Mouse (Mus musculus): ENCODE results near the gene Prr19. TPM values are rescaled to one million over a fixed set of nuclear protein-coding genes. Genes with fewer than 3 reads are reported as not detected.
A peak's percentile ranks its signal among the peaks of the same experiment; 100 is the strongest.
"Not testable (repeated sequence)": the region's sequence is repeated elsewhere in the genome, so short reads cannot be mapped to it uniquely, and the experiment has no call there.

The Prr19 gene
- 0.56 and 0.93 TPM in 2 replicates for polyA plus RNA-seq (2015; fragmentation: Nextera tagmentation; extraction: Ambion mirVana)

DNA sequence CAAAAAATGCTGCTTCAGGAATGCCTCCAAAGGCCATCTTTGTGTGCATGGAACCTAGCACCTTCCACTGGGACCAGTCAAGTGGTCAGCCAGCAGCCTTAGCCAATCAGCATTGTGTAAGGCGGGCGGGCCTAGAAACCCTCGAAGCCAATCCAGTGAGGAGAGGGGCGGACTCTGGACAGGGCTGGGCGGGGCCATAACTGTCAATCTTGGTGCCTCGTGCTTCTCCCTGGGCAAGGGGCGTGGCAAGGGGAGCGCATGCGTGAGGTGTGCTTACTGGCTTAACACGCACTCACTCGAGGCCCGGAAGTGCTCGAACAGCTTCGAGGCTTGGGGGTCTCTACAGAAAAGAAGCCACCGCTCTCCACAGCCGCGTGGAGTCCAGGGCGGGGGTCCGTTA lies at the start of gene Prr19:
TSS of gene Prr19 (plus strand) at position 349 of the 400 bp plus-strand sequence.
- no peak within 1 kb of the TSS for H3K4me2 ChIP-seq (ENCODE audit: low read depth, low read length)
- no peak within 1 kb of the TSS for H3K27ac ChIP-seq (ENCODE audit: low read length)
- no peaks in the 10 kb centered on the region for H3K9me3 ChIP-seq (ENCODE audit: control insufficient read depth, low read length)
- 0 out of 2 replicates have a peak, but pooled peaks cover under 1% of the 10 kb centered on the region for H3K36me3 ChIP-seq (ENCODE audit: control insufficient read depth, insufficient read depth, low read length)
- H3K4me1 ChIP-seq (ENCODE audit: control insufficient read depth, insufficient read depth, low read length): peaks cover 12% of the 10 kb centered on the region
- no peak for ATAC-seq
- H3K9ac ChIP-seq (ENCODE audit: low read depth, low read length): no peak within 1 kb of the TSS
- H3K27me3 ChIP-seq (replicated peaks; ENCODE audit: control insufficient read depth, insufficient read depth, low read length): peaks cover 4% of the 10 kb centered on the region; the same call in 1 of the 2 replicates
- 60% methylated on average over 19 of the region's 19 CpGs for WGBS
- no peak within 1 kb of the TSS for H3K4me3 ChIP-seq (ENCODE audit: low read length)

- peaks cover 18% of the 10 kb centered on the region for H3K4me1 ChIP-seq (ENCODE audit: control insufficient read depth, insufficient read depth, low read length)
- H3K9ac ChIP-seq (ENCODE audit: low read depth, low read length): peak overlapping the region; percentile 95
- H3K4me2 ChIP-seq (ENCODE audit: low read depth, low read length): peak overlapping the region; percentile 90
- ATAC-seq: no peak
- WGBS: 25% methylated on average over 8 of the region's 8 CpGs
- peak overlapping the region; percentile 98 for H3K27ac ChIP-seq (ENCODE audit: low read length)
- peak overlapping the region; percentile 91 for H3K4me3 ChIP-seq (ENCODE audit: low read length)
- no peaks in the 10 kb centered on the region for H3K9me3 ChIP-seq (ENCODE audit: control insufficient read depth, low read length)
- no peaks in the 10 kb centered on the region for H3K27me3 ChIP-seq (replicated peaks; ENCODE audit: control insufficient read depth, insufficient read depth, low read length)
- H3K36me3 ChIP-seq (ENCODE audit: control insufficient read depth, insufficient read depth, low read length): no peaks in the 10 kb centered on the region
Observed at GRCm38 (mm10) chr7:25251822-25252221, 49.4 kb upstream of the Prr19 start.

GRCm38 (mm10) chr7:25261896-25262295 lies 39.3 kb upstream of the Prr19 start:
- no peak overlapping the region for H3K4me2 ChIP-seq (ENCODE audit: low read depth, low read length)
- no peak overlapping the region for H3K9ac ChIP-seq (ENCODE audit: low read depth, low read length)
- ATAC-seq: no peak
- H3K4me1 ChIP-seq (ENCODE audit: control insufficient read depth, insufficient read depth, low read length): peaks cover 2% of the 10 kb centered on the region
- H3K27me3 ChIP-seq (replicated peaks; ENCODE audit: control insufficient read depth, insufficient read depth, low read length): no peaks in the 10 kb centered on the region
- H3K27ac ChIP-seq (ENCODE audit: low read length): no peak overlapping the region
- no peaks in the 10 kb centered on the region for H3K36me3 ChIP-seq (ENCODE audit: control insufficient read depth, insufficient read depth, low read length)
- H3K4me3 ChIP-seq (ENCODE audit: low read length): no peak overlapping the region
- no peaks in the 10 kb centered on the region for H3K9me3 ChIP-seq (ENCODE audit: control insufficient read depth, low read length)
- 86% methylated on average over 1 of the region's 1 CpGs for WGBS

DNA sequence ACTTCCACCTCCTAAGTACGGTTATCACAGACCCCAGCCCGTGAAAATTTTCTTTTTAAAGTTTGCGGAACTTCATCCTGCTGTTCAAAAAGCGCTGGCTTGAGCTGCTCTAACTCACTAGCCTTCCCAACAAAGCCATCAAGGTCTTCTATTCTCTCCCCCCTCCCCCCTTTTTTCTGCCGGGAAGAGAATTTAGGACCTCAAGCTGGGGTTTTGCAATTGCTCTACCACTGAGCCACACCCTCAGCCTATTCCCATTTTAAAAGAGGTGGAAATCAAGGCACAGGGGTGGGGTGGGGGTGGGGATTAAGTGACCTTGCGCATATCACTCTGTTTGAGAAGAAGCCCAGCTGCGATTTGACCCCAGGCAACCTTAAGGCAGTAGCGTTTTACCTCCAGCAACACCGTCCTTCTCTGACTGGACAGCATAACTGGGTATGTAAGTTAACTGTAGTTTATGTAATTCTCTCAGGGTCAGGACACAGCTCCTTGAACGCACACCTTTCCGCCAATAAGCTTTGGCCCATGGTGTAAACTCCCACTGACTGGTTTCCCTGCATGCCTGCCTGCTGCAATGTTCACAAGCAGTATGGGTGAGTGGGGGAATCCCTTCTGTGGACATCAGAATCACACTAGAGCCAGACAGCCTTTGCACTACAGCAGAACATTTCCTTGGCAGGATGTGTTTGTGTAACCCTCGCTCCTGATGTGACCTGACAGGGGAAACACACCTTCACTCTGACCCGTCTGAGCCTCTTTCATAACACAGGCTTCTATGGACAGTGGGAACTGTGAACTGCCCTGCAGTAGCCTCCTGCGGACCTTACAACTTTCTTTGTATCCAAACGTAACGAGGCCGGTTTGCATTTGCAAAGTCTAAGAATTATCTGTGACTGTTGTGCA lies 37.0 kb upstream of the Prr19 start:
- 39% methylated on average over 17 of the region's 17 CpGs for WGBS
- H3K4me2 ChIP-seq (ENCODE audit: low read depth, low read length): no peak overlapping the region
- no peak overlapping the region for H3K27ac ChIP-seq (ENCODE audit: low read length)
- ATAC-seq: no peak
- H3K36me3 ChIP-seq (ENCODE audit: control insufficient read depth, insufficient read depth, low read length): no peaks in the 10 kb centered on the region
- H3K9ac ChIP-seq (ENCODE audit: low read depth, low read length): no peak overlapping the region
- peaks cover 9% of the 10 kb centered on the region for H3K4me1 ChIP-seq (ENCODE audit: control insufficient read depth, insufficient read depth, low read length)
- H3K9me3 ChIP-seq (ENCODE audit: control insufficient read depth, low read length): no peaks in the 10 kb centered on the region
- no peak overlapping the region for H3K4me3 ChIP-seq (ENCODE audit: low read length)
- H3K27me3 ChIP-seq (replicated peaks; ENCODE audit: control insufficient read depth, insufficient read depth, low read length): no peaks in the 10 kb centered on the region

GRCm38 (mm10) chr7:25265743-25266142 lies 35.5 kb upstream of the Prr19 start:
- not testable (repeated sequence) for H3K36me3 ChIP-seq (ENCODE audit: control insufficient read depth, insufficient read depth, low read length); H3K27me3 ChIP-seq (replicated peaks; ENCODE audit: control insufficient read depth, insufficient read depth, low read length); H3K27ac ChIP-seq (ENCODE audit: low read length); ATAC-seq; H3K4me2 ChIP-seq (ENCODE audit: low read depth, low read length); H3K9me3 ChIP-seq (ENCODE audit: control insufficient read depth, low read length); H3K4me3 ChIP-seq (ENCODE audit: low read length); H3K9ac ChIP-seq (ENCODE audit: low read depth, low read length)
- 94% methylated on average over 5 of the region's 5 CpGs for WGBS
- peaks cover 19% of the 10 kb centered on the region for H3K4me1 ChIP-seq (ENCODE audit: control insufficient read depth, insufficient read depth, low read length)

GRCm38 (mm10) chr7:25266180-25266962 lies 34.8 kb upstream of the Prr19 start:
- no peak overlapping the region for H3K4me3 ChIP-seq (ENCODE audit: low read length)
- H3K27me3 ChIP-seq (replicated peaks; ENCODE audit: control insufficient read depth, insufficient read depth, low read length): no peaks in the 10 kb centered on the region
- H3K27ac ChIP-seq (ENCODE audit: low read length): no peak overlapping the region
- WGBS: 89% methylated on average over 8 of the region's 8 CpGs
- no peaks in the 10 kb centered on the region for H3K9me3 ChIP-seq (ENCODE audit: control insufficient read depth, low read length)
- H3K4me2 ChIP-seq (ENCODE audit: low read depth, low read length): peak overlapping the region; percentile 75; the same call in 1 of the 2 replicates
- H3K4me1 ChIP-seq (ENCODE audit: control insufficient read depth, insufficient read depth, low read length): peaks cover 19% of the 10 kb centered on the region
- ATAC-seq: no peak
- H3K9ac ChIP-seq (ENCODE audit: low read depth, low read length): peak overlapping the region; percentile 71; the same call in 1 of the 2 replicates
- H3K36me3 ChIP-seq (ENCODE audit: control insufficient read depth, insufficient read depth, low read length): no peaks in the 10 kb centered on the region; the same call in 1 of the 2 replicates

GRCm38 (mm10) chr7:25267301-25267750 lies 33.9 kb upstream of the Prr19 start, which contains the start of gene Cic:
TSS of gene Cic (plus strand) at chr7:25267704.
- peak; percentile 88 for ATAC-seq
- H3K27ac ChIP-seq (ENCODE audit: low read length): peak within 1 kb of the TSS; percentile 81
- WGBS: 0% methylated on average over 29 of the region's 29 CpGs

DNA sequence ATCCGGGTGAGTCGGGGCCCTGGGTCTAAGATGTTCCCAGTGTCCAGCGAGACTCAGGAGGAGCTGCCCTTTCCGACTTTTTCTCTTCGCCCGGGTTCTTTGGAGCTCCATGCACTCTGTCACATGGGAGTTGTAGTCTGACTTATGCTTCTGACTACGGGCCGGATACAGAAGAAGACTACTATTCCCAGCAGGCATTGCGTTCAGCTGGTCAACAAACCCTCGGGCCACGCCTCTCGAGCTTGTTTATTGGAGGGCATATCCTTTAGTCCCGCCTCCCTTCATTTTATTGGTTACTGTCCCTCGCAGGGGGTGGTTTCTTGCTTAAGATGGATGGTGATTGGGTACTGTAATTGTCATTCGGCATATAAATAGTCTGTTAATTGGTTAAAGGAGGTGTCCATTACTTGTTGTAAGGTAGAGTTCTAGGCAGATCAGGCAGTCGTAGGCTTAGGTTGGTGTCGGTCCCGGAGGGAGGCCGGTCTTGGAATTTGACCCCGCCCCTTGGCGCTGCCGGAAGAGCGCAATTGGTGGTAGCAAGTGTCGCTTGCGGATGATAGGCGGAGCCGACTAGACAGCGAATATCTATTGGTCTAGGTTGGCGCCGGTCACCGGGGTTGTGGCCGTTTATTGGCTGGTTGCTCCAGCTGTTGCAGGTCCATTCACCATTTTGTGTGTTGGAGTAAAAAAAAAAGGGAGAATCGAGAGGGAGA lies 33.3 kb upstream of the Prr19 start:
- H3K9me3 ChIP-seq (ENCODE audit: control insufficient read depth, low read length): no peaks in the 10 kb centered on the region
- H3K4me2 ChIP-seq (ENCODE audit: low read depth, low read length): peak overlapping the region; percentile 80
- peak overlapping the region; percentile 94 for H3K9ac ChIP-seq (ENCODE audit: low read depth, low read length)
- peak; percentile 96 for ATAC-seq
- H3K4me3 ChIP-seq (ENCODE audit: low read length): peak overlapping the region; percentile 87
- H3K4me1 ChIP-seq (ENCODE audit: control insufficient read depth, insufficient read depth, low read length): peaks cover 19% of the 10 kb centered on the region
- H3K36me3 ChIP-seq (ENCODE audit: control insufficient read depth, insufficient read depth, low read length): no peaks in the 10 kb centered on the region; the same call in 1 of the 2 replicates
- WGBS: under 1% methylated on average over 33 of the region's 33 CpGs
- H3K27ac ChIP-seq (ENCODE audit: low read length): peak overlapping the region; percentile 81
- no peaks in the 10 kb centered on the region for H3K27me3 ChIP-seq (replicated peaks; ENCODE audit: control insufficient read depth, insufficient read depth, low read length)

More at GRCm38 (mm10) chr7:25267301-25267750, 33.9 kb upstream of the Prr19 start, which contains the start of gene Cic:
- Histone ChIP-seq H3K9me3 (ENCODE audit: control insufficient read depth, low read length) (no peaks in the 10 kb centered on the region), H3K9ac (ENCODE audit: low read depth, low read length) (peak within 1 kb of the TSS; percentile 94), H3K27me3 (replicated peaks; ENCODE audit: control insufficient read depth, insufficient read depth, low read length) (no peaks in the 10 kb centered on the region), H3K36me3 (ENCODE audit: control insufficient read depth, insufficient read depth, low read length) (no peaks in the 10 kb centered on the region; the same call in 1 of the 2 replicates), H3K4me3 (ENCODE audit: low read length) (peak within 1 kb of the TSS; percentile 87), H3K4me1 (ENCODE audit: control insufficient read depth, insufficient read depth, low read length) (peaks cover 19% of the 10 kb centered on the region), H3K4me2 (ENCODE audit: low read depth, low read length) (peak within 1 kb of the TSS; percentile 80)

Data from intestine, embryonic 16.5 days (tissue).